Mouse (Mus musculus) lung, postnatal 0 days (tissue): Measurements from ENCODE around the gene Nedd9.

Source experiments
- CTCF ChIP-seq: IDR thresholded peaks from 2 replicates; pipeline ENCODE4 v1.5.1; 2016; ENCODE audit warnings: antibody characterized with exemption, mild to moderate bottlenecking
- EP300 ChIP-seq: IDR thresholded peaks from 2 replicates; pipeline ENCODE4 v1.6.1; 2016; ENCODE audit warnings: antibody characterized with exemption, mild to moderate bottlenecking, control low read depth

- TF ChIP-seq CTCF (no peak), EP300 (no peak)
These were observed 166.4 kb downstream of the Nedd9 start for GRCm38 (mm10) chr13:41320749-41321148.
